Mouse (Mus musculus) urinary bladder, postnatal 4 days (tissue): ENCODE data around the gene Apol7a.

Experiments
- DNase-seq, 2 experiments: peaks; one replicate each; pipeline ENCODE4 v3.0.0; 2021 to 2022; ENCODE audit warnings: low spot score in 2 of 2

The Apol7a gene

GRCm38 (mm10) chr15:77344127-77345125, 54.5 kb downstream of the Apol7a start:
- no peak for DNase-seq

DNA sequence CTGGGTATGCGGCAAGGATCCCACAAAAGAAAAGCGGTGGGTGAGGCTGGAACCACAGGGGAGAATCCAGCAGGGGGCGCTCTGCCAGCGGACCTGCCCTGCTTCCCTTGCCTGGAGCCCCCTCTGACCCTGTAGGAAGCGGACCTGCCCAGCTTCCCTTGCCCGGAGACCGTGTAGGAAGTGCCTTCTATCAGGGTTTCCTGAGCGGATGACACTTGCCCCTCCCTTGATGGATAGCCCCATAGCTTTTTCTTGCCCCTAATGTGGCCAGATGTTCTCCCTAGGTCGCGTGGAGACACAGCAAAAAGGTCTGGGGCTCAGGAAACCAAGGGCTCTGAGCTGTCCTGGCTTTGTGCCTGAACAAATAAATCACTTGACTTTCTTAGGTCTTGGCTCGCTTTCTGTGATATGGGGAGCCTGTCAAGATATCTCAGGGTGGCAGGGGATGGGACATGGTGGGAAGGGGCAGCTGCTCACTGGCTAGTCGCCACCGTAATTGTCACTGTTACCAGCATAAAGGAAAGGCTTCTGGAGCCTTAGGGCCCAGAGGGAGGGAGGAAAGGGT, 55.3 kb downstream of the Apol7a start:
- peak; percentile 63 to 77 for DNase-seq

DNA sequence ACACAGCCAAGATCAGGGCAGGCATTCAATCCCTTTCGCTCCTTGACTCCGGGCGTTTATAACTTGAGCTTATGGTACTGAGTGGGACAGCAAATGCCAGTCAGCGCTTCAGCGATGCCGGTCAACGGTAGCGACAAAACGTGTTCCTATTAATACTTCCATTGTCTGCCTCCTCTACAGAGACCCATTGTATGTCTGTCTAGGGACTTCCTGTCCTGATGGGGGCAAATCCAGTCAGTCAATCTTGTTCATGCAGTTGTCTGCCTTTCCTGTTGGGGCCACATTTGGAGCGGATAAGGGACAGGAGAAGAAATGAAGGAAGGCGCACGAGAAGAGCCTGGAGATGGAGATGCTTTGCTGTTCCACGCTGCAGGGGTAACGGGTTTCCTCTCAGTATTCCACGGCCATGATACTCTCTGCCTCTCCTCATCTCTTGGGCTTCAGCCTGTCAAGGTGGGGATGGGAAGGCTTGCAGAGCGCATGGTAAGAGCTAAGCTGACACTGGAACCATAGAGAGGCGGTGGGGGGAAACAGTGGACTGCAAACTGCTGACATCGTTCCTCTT, 55.9 kb downstream of the Apol7a start:
- no peak for DNase-seq

GRCm38 (mm10) chr15:77342005-77342404, 56.9 kb downstream of the Apol7a start:
- DNase-seq, result no peak

DNA sequence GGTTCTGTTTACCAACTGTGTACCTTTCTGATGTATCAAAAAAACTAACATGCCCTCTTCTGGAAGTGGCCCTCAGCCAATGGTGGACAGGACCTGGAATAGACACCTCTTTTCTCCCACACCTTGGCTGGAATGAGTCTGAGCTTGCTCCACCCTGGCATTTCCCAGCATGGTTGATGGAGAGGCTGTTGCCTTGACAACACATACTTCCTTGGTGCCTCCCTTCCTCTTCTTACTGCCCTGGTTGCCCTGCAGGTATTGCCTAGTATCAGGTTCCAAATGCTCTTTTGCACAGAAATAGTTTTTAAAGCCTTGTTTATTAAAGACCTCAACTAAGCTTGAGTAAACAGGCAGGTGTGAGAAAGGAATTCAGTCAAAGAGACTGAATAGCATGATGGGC, 58.3 kb downstream of the Apol7a start:
- DNase-seq, result no peak

- DNase-seq, result no peak
Measured at GRCm38 (mm10) chr15:77338924-77339429, 59.9 kb downstream of the Apol7a start.

- DNase-seq, result no peak
Measured at GRCm38 (mm10) chr15:77338451-77338850, 60.5 kb downstream of the Apol7a start.
